Mouse (Mus musculus) ES-E14 (cell line): Measurements from ENCODE around the gene Amigo1.

ENCODE experiments used
- CHD2 ChIP-seq: IDR thresholded peaks from 2 replicates; pipeline ENCODE4 v1.6.1; 2014; ENCODE audit warnings: mild to moderate bottlenecking, low read depth, low read length, inconsistent platforms
- HCFC1 ChIP-seq: IDR thresholded peaks from 2 replicates; pipeline ENCODE4 v1.6.1; 2012; ENCODE audit warnings: low read length, inconsistent platforms, borderline replicate concordance; ENCODE audit not compliant: insufficient read depth
- ZC3H11A ChIP-seq: IDR thresholded peaks from 2 replicates; pipeline ENCODE4 v1.6.1; 2012; ENCODE audit warnings: low read depth, mild to moderate bottlenecking, inconsistent platforms, low read length, borderline replicate concordance
- ZNF384 ChIP-seq: IDR thresholded peaks from 2 replicates; pipeline ENCODE4 v1.6.1; 2012; ENCODE audit warnings: low read depth, low read length, inconsistent platforms

- TF ChIP-seq HCFC1 (no peak), ZC3H11A (peak; percentile 84; the same call in 1 of the 2 replicates), CHD2 (no peak), ZNF384 (no peak)
These were observed 38.5 kb upstream of the Amigo1 start for GRCm38 (mm10) chr3:108147386-108148235.
